Mouse (Mus musculus) midbrain, embryonic 11.5 days (tissue): ENCODE results near the gene Slc23a4. TPM values are rescaled to one million over a fixed set of nuclear protein-coding genes. Genes with fewer than 3 reads are reported as not detected.

Source experiments
- ATAC-seq: fragments of 200-750 bp; cut with Nextera tagmentation; 2 replicates; pipeline ENCODE4 v1.8.0; 2017; ENCODE audit warnings: moderate TSS enrichment, moderate library complexity; ENCODE audit not compliant: low FRiP score
- DNase-seq: peaks from one replicate; pipeline ENCODE4 v3.0.0; 2015; ENCODE audit warnings: low spot score; ENCODE audit errors: missing footprints
- H3K27ac ChIP-seq: fragments of 300-500 bp; sonication (generic); 2 replicates; pipeline ENCODE4 v1.5.1; 2014; ENCODE audit warnings: low read depth, low read length
- H3K27me3 ChIP-seq: fragments of 300-500 bp; sonication (generic); 2 replicates; pipeline ENCODE4 v1.6.1; 2014; ENCODE audit warnings: mild to moderate bottlenecking, low read length, moderate library complexity, mixed read lengths; ENCODE audit not compliant: control insufficient read depth, insufficient read depth
- H3K36me3 ChIP-seq: fragments of 300-500 bp; sonication (generic); 2 replicates; pipeline ENCODE4 v1.6.1; 2014; ENCODE audit warnings: mild to moderate bottlenecking, low read length, moderate library complexity, mixed read lengths; ENCODE audit not compliant: control insufficient read depth, insufficient read depth
- H3K4me1 ChIP-seq: fragments of 300-500 bp; sonication (generic); 2 replicates; pipeline ENCODE4 v1.6.1; 2014; ENCODE audit warnings: low read length; ENCODE audit not compliant: control insufficient read depth, insufficient read depth
- H3K4me2 ChIP-seq: fragments of 300-500 bp; sonication (generic); 2 replicates; pipeline ENCODE4 v1.6.1; 2014; ENCODE audit warnings: mild to moderate bottlenecking, moderate library complexity
- H3K4me3 ChIP-seq: fragments of 300-500 bp; sonication (generic); 2 replicates; pipeline ENCODE4 v1.5.1; 2014; ENCODE audit warnings: low read depth, low read length
- H3K9ac ChIP-seq: fragments of 300-500 bp; sonication (generic); 2 replicates; pipeline ENCODE4 v1.6.1; 2014; ENCODE audit warnings: low read length
- H3K9me3 ChIP-seq: fragments of 300-500 bp; sonication (generic); 2 replicates; pipeline ENCODE4 v1.6.1; 2016; ENCODE audit warnings: low read length; ENCODE audit not compliant: control insufficient read depth
- WGBS: fragments of 180-500 bp; shearing (Covaris S2); extraction: QIAGEN DNeasy Blood & Tissue Kit; methylation state at CpG from one replicate; pipeline ENCODE4 v1.1.7; 2014; 5-methylcytosine and 5-hydroxymethylcytosine counted together
- polyA plus RNA-seq: library from polyadenylated mRNA; unstranded; fragments of >200 nt; fragmentation: Nextera tagmentation; extraction: Ambion mirVana; gene quantifications from 2 replicates; pipeline ENCODE4 v1.2.1, GENCODE M21; 2014

Slc23a4 gene
- polyA plus RNA-seq, result 0.34 and 0.36 TPM in 2 replicates

- Histone ChIP-seq H3K9me3 (no peaks in the 10 kb centered on the region), H3K4me2 (peak within 1 kb of the TSS; percentile 12; the same call in 1 of the 2 replicates), H3K27me3 (no peaks in the 10 kb centered on the region), H3K36me3 (no peaks in the 10 kb centered on the region), H3K4me1 (0 out of 2 replicates have a peak, but pooled peaks cover 4% of the 10 kb centered on the region), H3K4me3 (no peak within 1 kb of the TSS), H3K27ac (no peak within 1 kb of the TSS), H3K9ac (no peak within 1 kb of the TSS; the same call in 1 of the 2 replicates)
- ATAC-seq (0 out of 2 replicates have a peak, but pooled peaks have one; percentile 58), DNase-seq (peak; percentile 85)
- WGBS, result 7% methylated on average over 20 of the region's 20 CpGs
Measured at GRCm38 (mm10) chr6:34988081-34988761, at the start of gene Slc23a4. Gene Slc23a4 (minus strand): TSS chr6:34988404.

GRCm38 (mm10) chr6:35033341-35033740, 45.1 kb upstream of the Slc23a4 start:
- no peak overlapping the region for H3K27ac ChIP-seq
- no peak overlapping the region for H3K4me2 ChIP-seq
- H3K27me3 ChIP-seq, result no peaks in the 10 kb centered on the region
- peak; percentile 67 for DNase-seq
- no peak overlapping the region for H3K4me3 ChIP-seq
- 0 out of 2 replicates have a peak, but pooled peaks cover 2% of the 10 kb centered on the region for H3K36me3 ChIP-seq
- no peaks in the 10 kb centered on the region for H3K4me1 ChIP-seq
- H3K9ac ChIP-seq, result no peak overlapping the region
- no peaks in the 10 kb centered on the region for H3K9me3 ChIP-seq
- WGBS, result 96% methylated on average over 11 of the region's 11 CpGs
- no peak for ATAC-seq

- no peak overlapping the region for H3K4me3 ChIP-seq
- H3K9ac ChIP-seq, result no peak overlapping the region
- WGBS, result 87% methylated on average over 2 of the region's 2 CpGs
- ATAC-seq (no peak), DNase-seq (peak; percentile 28)
- H3K27ac ChIP-seq, result no peak overlapping the region
- no peaks in the 10 kb centered on the region for H3K9me3 ChIP-seq
- no peaks in the 10 kb centered on the region for H3K4me1 ChIP-seq
- H3K36me3 ChIP-seq, result 0 out of 2 replicates have a peak, but pooled peaks cover 2% of the 10 kb centered on the region
- H3K4me2 ChIP-seq, result no peak overlapping the region
- no peaks in the 10 kb centered on the region for H3K27me3 ChIP-seq
Measured at GRCm38 (mm10) chr6:35032704-35033103, 44.5 kb upstream of the Slc23a4 start.

GRCm38 (mm10) chr6:35030811-35031210, 42.6 kb upstream of the Slc23a4 start:
- ATAC-seq (no peak), DNase-seq (peak; percentile 61)
- no peak overlapping the region for H3K4me2 ChIP-seq
- H3K27ac ChIP-seq, result no peak overlapping the region
- H3K4me3 ChIP-seq, result no peak overlapping the region
- H3K4me1 ChIP-seq, result no peaks in the 10 kb centered on the region
- H3K9me3 ChIP-seq, result no peaks in the 10 kb centered on the region
- H3K27me3 ChIP-seq, result no peaks in the 10 kb centered on the region
- H3K9ac ChIP-seq, result no peak overlapping the region
- 90% methylated on average over 4 of the region's 4 CpGs for WGBS
- H3K36me3 ChIP-seq, result no peaks in the 10 kb centered on the region

- Histone ChIP-seq H3K4me2 (no peak overlapping the region), H3K36me3 (no peaks in the 10 kb centered on the region)
Measured at GRCm38 (mm10) chr6:35030226-35030625, 42.0 kb upstream of the Slc23a4 start.

GRCm38 (mm10) chr6:35028023-35028422, 39.8 kb upstream of the Slc23a4 start:
- H3K9me3 ChIP-seq, result no peaks in the 10 kb centered on the region
- 98% methylated on average over 2 of the region's 2 CpGs for WGBS
- DNase-seq (peak; percentile 10), ATAC-seq (no peak)
- H3K27ac ChIP-seq, result no peak overlapping the region
- H3K36me3 ChIP-seq, result no peaks in the 10 kb centered on the region
- H3K4me1 ChIP-seq, result no peaks in the 10 kb centered on the region
- no peak overlapping the region for H3K4me2 ChIP-seq
- H3K27me3 ChIP-seq, result no peaks in the 10 kb centered on the region
- no peak overlapping the region for H3K9ac ChIP-seq
- no peak overlapping the region for H3K4me3 ChIP-seq

More at GRCm38 (mm10) chr6:35030226-35030625, 42.0 kb upstream of the Slc23a4 start:
- no peaks in the 10 kb centered on the region for H3K4me1 ChIP-seq
- no peak overlapping the region for H3K27ac ChIP-seq
- WGBS, result 90% methylated on average over 6 of the region's 6 CpGs
- no peak overlapping the region for H3K9ac ChIP-seq
- H3K4me3 ChIP-seq, result no peak overlapping the region
- ATAC-seq, result no peak
- H3K9me3 ChIP-seq, result no peaks in the 10 kb centered on the region
- DNase-seq, result peak; percentile 57
- H3K27me3 ChIP-seq, result no peaks in the 10 kb centered on the region

- peak; percentile 84 for DNase-seq
- Histone ChIP-seq H3K9ac (no peak overlapping the region), H3K36me3 (no peaks in the 10 kb centered on the region), H3K4me3 (no peak overlapping the region), H3K27me3 (no peaks in the 10 kb centered on the region), H3K4me1 (no peaks in the 10 kb centered on the region), H3K27ac (no peak overlapping the region), H3K9me3 (no peaks in the 10 kb centered on the region), H3K4me2 (no peak overlapping the region)
- WGBS, result 70% methylated on average over 6 of the region's 6 CpGs
- ATAC-seq, result no peak
Measured at GRCm38 (mm10) chr6:35027257-35027656, 39.1 kb upstream of the Slc23a4 start.

GRCm38 (mm10) chr6:35016624-35017023, 28.4 kb upstream of the Slc23a4 start:
- Histone ChIP-seq H3K27ac (no peak overlapping the region), H3K4me1 (no peaks in the 10 kb centered on the region), H3K27me3 (no peaks in the 10 kb centered on the region), H3K9ac (no peak overlapping the region), H3K9me3 (no peaks in the 10 kb centered on the region), H3K36me3 (no peaks in the 10 kb centered on the region), H3K4me3 (no peak overlapping the region), H3K4me2 (no peak overlapping the region)
- WGBS, result 94% methylated on average over 5 of the region's 5 CpGs
- DNase-seq (no peak), ATAC-seq (no peak)

- no peaks in the 10 kb centered on the region for H3K9me3 ChIP-seq
- no peak for ATAC-seq
- no peak for DNase-seq
Measured at GRCm38 (mm10) chr6:35011953-35012352, 23.7 kb upstream of the Slc23a4 start.

More at GRCm38 (mm10) chr6:35011953-35012352, 23.7 kb upstream of the Slc23a4 start:
- H3K27me3 ChIP-seq, result no peaks in the 10 kb centered on the region
- H3K4me1 ChIP-seq, result no peaks in the 10 kb centered on the region
- H3K4me2 ChIP-seq, result no peak overlapping the region
- H3K9ac ChIP-seq, result no peak overlapping the region
- H3K36me3 ChIP-seq, result no peaks in the 10 kb centered on the region
- H3K27ac ChIP-seq, result no peak overlapping the region
- H3K4me3 ChIP-seq, result no peak overlapping the region
- 82% methylated on average over 1 of the region's 1 CpGs for WGBS
